Mouse (Mus musculus) ES-E14 (cell line): Measurements from ENCODE around the gene Nags.

ENCODE experiments used
- CHD2 ChIP-seq: IDR thresholded peaks from 2 replicates; pipeline ENCODE4 v1.6.1; 2014; ENCODE audit warnings: mild to moderate bottlenecking, low read depth, low read length, inconsistent platforms
- HCFC1 ChIP-seq: IDR thresholded peaks from 2 replicates; pipeline ENCODE4 v1.6.1; 2012; ENCODE audit warnings: low read length, inconsistent platforms, borderline replicate concordance; ENCODE audit not compliant: insufficient read depth
- ZC3H11A ChIP-seq: IDR thresholded peaks from 2 replicates; pipeline ENCODE4 v1.6.1; 2012; ENCODE audit warnings: low read depth, mild to moderate bottlenecking, inconsistent platforms, low read length, borderline replicate concordance

DNA sequence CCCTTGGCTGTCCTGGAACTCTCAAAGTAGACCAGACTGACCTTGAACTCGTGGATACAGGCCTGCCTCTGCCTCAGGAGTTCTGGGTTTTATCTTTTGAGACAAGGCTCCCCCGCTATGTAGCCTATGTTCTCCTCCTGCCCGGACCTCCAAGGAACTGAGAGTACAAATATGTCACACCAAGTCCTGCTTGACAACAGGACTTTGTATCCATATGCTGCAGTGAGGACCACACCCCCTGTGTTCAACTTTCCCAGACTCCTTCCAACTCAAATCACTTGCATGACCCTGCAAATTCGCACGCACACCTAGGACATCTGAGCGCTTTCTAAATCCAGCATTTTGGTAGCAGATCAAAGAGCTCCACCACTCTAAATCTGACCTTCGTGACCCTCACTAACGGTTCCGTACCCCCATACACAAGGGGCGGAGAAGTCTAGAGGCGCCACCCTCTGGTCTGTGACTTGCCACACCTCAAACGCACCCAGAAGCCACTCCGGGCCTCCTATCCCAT lies 299 bp upstream of the Nags start:
- TF ChIP-seq HCFC1: no peak
- TF ChIP-seq ZC3H11A: no peak
- no peak for TF ChIP-seq CHD2
